Mouse (Mus musculus) heart, postnatal 0 days (tissue): ENCODE data around the gene Ezh1.

Source experiments
- CTCF ChIP-seq: IDR thresholded peaks from 2 replicates; pipeline ENCODE4 v1.5.1; 2016; ENCODE audit warnings: antibody characterized with exemption, control low read depth, low read depth
- EP300 ChIP-seq: IDR thresholded peaks from 2 replicates; pipeline ENCODE4 v1.6.1; 2016; ENCODE audit warnings: antibody characterized with exemption, low read depth

- TF ChIP-seq EP300 (no peak), CTCF (peak; percentile 28)
Observed at GRCm38 (mm10) chr11:101176117-101176691, 50.1 kb downstream of the Ezh1 start.
